Mouse (Mus musculus): ENCODE results near the gene Tlcd1. TPM values are rescaled to one million over a fixed set of nuclear protein-coding genes. Genes with fewer than 3 reads are reported as not detected.

Gene Tlcd1
- polyA plus RNA-seq, 1 experiment from 2014 or later: 18.2 TPM

DNA sequence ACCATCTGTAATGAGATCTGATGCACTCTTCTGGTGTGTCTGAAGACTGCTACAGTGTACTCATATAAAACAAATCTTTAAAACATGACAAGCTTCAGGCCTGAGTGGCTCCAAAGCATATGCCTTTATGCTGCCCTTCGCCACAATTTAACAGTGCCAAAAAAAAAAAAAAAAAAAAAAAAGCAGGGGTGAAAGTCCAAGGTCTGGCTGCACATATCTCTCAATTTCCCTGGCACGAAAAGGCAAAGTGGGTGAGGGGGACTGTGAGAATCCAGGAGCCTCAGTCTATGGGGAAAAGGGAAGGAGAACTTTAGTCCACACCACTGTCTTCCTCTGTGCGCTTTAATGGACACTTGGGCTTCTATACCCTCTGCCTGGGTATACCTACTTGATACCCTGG is 25.9 kb downstream of the Tlcd1 start:
- H3K36me3 ChIP-seq (ENCODE audit: insufficient read depth, low read length): peaks cover 16% of the 10 kb centered on the region; the same call in 1 of the 2 replicates
- no peaks in the 10 kb centered on the region for H3K9me3 ChIP-seq (ENCODE audit: low read length)
- ATAC-seq (no peak), DNase-seq (ENCODE audit: low spot score) (no peak)
- H3K9ac ChIP-seq (replicated peaks; ENCODE audit: low read depth): no peak overlapping the region
- H3K4me1 ChIP-seq (ENCODE audit: insufficient read depth, low read depth, low read length): no peaks in the 10 kb centered on the region
- no peak overlapping the region for H3K4me2 ChIP-seq (replicated peaks; ENCODE audit: low read depth, low read length)
- TF ChIP-seq CTCF (IDR thresholded peaks at IDR 0.05) (no peak), EP300 (IDR thresholded peaks at IDR 0.05) (no peak)
- H3K27me3 ChIP-seq (replicated peaks; ENCODE audit: insufficient read depth, low read length): no peaks in the 10 kb centered on the region
- H3K4me3 ChIP-seq (ENCODE audit: low read depth, low read length): no peak overlapping the region
- WGBS: 88% methylated on average over 3 of the region's 3 CpGs
- no peak overlapping the region for H3K27ac ChIP-seq (ENCODE audit: low read length)

- TF ChIP-seq EP300 (IDR thresholded peaks at IDR 0.05) (no peak), CTCF (IDR thresholded peaks at IDR 0.05) (no peak)
- DNase-seq (ENCODE audit: low spot score) (no peak), ATAC-seq (no peak)
- H3K9me3 ChIP-seq (ENCODE audit: low read length): no peaks in the 10 kb centered on the region
- peaks cover 33% of the 10 kb centered on the region for H3K36me3 ChIP-seq (ENCODE audit: insufficient read depth, low read length)
- H3K27me3 ChIP-seq (replicated peaks; ENCODE audit: insufficient read depth, low read length): no peaks in the 10 kb centered on the region
- no peak overlapping the region for H3K4me3 ChIP-seq (ENCODE audit: low read depth, low read length)
- no peak overlapping the region for H3K9ac ChIP-seq (replicated peaks; ENCODE audit: low read depth)
- no peak overlapping the region for H3K27ac ChIP-seq (ENCODE audit: low read length)
- no peak overlapping the region for H3K4me2 ChIP-seq (replicated peaks; ENCODE audit: low read depth, low read length)
- H3K4me1 ChIP-seq (ENCODE audit: insufficient read depth, low read depth, low read length): no peaks in the 10 kb centered on the region
- 83% methylated on average over 6 of the region's 6 CpGs for WGBS
Measured at GRCm38 (mm10) chr11:78204287-78204686, 27.8 kb downstream of the Tlcd1 start.

DNA sequence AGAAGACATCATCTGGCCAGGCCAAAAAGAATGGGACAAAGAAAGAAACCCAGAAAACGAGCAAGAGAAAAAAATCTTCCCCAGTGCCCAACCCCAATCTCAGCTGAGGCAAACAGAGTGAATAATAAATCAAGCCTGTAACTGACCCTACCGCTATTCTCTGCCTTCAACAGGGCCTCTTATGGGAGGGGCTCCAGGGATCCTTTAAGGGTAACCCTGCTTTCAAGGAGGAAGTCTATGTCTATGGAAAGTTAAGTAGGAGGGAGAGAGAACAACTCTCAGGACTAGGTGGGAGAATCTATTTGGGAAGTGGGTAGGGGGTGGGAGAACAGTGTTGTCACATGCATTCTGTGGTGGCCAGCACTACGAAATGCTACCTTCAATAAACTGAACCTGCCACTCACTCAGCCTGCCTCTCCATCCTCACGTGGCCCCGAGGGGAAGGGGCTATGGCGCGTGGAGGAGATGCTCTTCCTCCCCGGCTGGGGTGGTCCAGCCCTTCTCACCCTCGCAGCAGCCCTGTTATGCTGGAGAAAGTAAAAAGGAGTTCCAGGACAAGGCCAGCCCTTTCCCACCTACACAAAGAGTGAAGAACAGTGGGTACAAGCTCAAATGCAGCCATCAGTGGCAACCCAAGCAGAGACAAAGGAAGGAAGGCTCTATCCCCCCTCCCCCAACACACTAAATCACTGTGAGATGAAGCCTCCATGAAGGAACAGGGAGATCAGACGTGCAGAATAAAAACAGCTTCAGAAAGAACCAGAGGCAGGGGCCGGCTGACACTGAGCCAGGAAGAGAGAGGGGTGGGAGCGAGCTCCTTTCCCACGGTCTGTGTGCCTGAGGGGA is 29.1 kb downstream of the Tlcd1 start:
- H3K36me3 ChIP-seq (ENCODE audit: insufficient read depth, low read length): peaks cover 38% of the 10 kb centered on the region
- 75% methylated on average over 13 of the region's 13 CpGs for WGBS
- no peak for TF ChIP-seq CTCF (IDR thresholded peaks at IDR 0.05)
- no peak for TF ChIP-seq EP300 (IDR thresholded peaks at IDR 0.05)
- no peaks in the 10 kb centered on the region for H3K27me3 ChIP-seq (replicated peaks; ENCODE audit: insufficient read depth, low read length)
- DNase-seq (ENCODE audit: low spot score): no peak
- H3K9ac ChIP-seq (replicated peaks; ENCODE audit: low read depth): no peak overlapping the region
- H3K4me3 ChIP-seq (ENCODE audit: low read depth, low read length): no peak overlapping the region
- ATAC-seq: no peak
- no peaks in the 10 kb centered on the region for H3K9me3 ChIP-seq (ENCODE audit: low read length)
- no peaks in the 10 kb centered on the region for H3K4me1 ChIP-seq (ENCODE audit: insufficient read depth, low read depth, low read length)
- no peak overlapping the region for H3K4me2 ChIP-seq (replicated peaks; ENCODE audit: low read depth, low read length)
- H3K27ac ChIP-seq (ENCODE audit: low read length): no peak overlapping the region

DNA sequence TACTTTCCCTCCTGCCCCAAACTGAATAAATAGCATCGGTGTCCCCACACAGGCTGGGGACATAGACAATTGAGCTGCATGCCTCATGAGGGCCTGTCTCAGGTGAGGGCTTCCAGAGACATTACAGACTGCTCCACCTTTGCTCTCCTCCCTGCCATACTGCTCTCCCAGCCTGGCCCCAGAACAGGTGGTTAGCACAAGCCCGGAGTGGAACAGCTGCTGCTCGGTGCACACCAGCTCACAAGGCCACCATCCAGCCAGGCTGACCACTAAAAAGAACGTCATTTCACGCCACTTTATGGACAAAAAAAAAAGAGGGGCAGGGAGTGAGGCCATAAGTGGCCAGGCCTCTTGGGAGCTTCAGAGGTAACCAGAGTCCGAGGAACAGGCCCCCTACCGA is 30.7 kb downstream of the Tlcd1 start:
- WGBS: 96% methylated on average over 7 of the region's 7 CpGs
- peaks cover 51% of the 10 kb centered on the region for H3K36me3 ChIP-seq (ENCODE audit: insufficient read depth, low read length)
- H3K9me3 ChIP-seq (ENCODE audit: low read length): no peaks in the 10 kb centered on the region

GRCm38 (mm10) chr11:78209886-78210285 is 33.4 kb downstream of the Tlcd1 start:
- Histone ChIP-seq H3K36me3 (ENCODE audit: insufficient read depth, low read length) (peaks cover 74% of the 10 kb centered on the region), H3K4me2 (replicated peaks; ENCODE audit: low read depth, low read length) (no peak overlapping the region), H3K27ac (ENCODE audit: low read length) (no peak overlapping the region), H3K4me1 (ENCODE audit: insufficient read depth, low read depth, low read length) (no peaks in the 10 kb centered on the region), H3K4me3 (ENCODE audit: low read depth, low read length) (no peak overlapping the region), H3K9me3 (ENCODE audit: low read length) (no peaks in the 10 kb centered on the region), H3K27me3 (replicated peaks; ENCODE audit: insufficient read depth, low read length) (no peaks in the 10 kb centered on the region), H3K9ac (replicated peaks; ENCODE audit: low read depth) (no peak overlapping the region)
- no peak for DNase-seq (ENCODE audit: low spot score)
- no peak for ATAC-seq
- WGBS: 81% methylated on average over 5 of the region's 6 CpGs
- TF ChIP-seq EP300 (IDR thresholded peaks at IDR 0.05): no peak
- TF ChIP-seq CTCF (IDR thresholded peaks at IDR 0.05): no peak

More for the DNA sequence above, 30.7 kb downstream of the Tlcd1 start:
- ATAC-seq (no peak), DNase-seq (ENCODE audit: low spot score) (no peak)
- Histone ChIP-seq H3K27me3 (replicated peaks; ENCODE audit: insufficient read depth, low read length) (no peaks in the 10 kb centered on the region), H3K4me3 (ENCODE audit: low read depth, low read length) (no peak overlapping the region), H3K27ac (ENCODE audit: low read length) (no peak overlapping the region), H3K9ac (replicated peaks; ENCODE audit: low read depth) (no peak overlapping the region), H3K4me1 (ENCODE audit: insufficient read depth, low read depth, low read length) (no peaks in the 10 kb centered on the region), H3K4me2 (replicated peaks; ENCODE audit: low read depth, low read length) (no peak overlapping the region)
- TF ChIP-seq EP300 (IDR thresholded peaks at IDR 0.05): no peak
- no peak for TF ChIP-seq CTCF (IDR thresholded peaks at IDR 0.05)

- Histone ChIP-seq H3K4me2 (replicated peaks; ENCODE audit: low read depth, low read length) (no peak overlapping the region), H3K27ac (ENCODE audit: low read length) (no peak overlapping the region), H3K4me1 (ENCODE audit: insufficient read depth, low read depth, low read length) (no peaks in the 10 kb centered on the region), H3K36me3 (ENCODE audit: insufficient read depth, low read length) (peaks cover 80% of the 10 kb centered on the region), H3K27me3 (replicated peaks; ENCODE audit: insufficient read depth, low read length) (no peaks in the 10 kb centered on the region), H3K4me3 (ENCODE audit: low read depth, low read length) (no peak overlapping the region), H3K9ac (replicated peaks; ENCODE audit: low read depth) (no peak overlapping the region), H3K9me3 (ENCODE audit: low read length) (no peaks in the 10 kb centered on the region)
- no peak for ATAC-seq
- DNase-seq (ENCODE audit: low spot score): no peak
- 59% methylated on average over 7 of the region's 7 CpGs for WGBS
- TF ChIP-seq CTCF (IDR thresholded peaks at IDR 0.05) (no peak), EP300 (IDR thresholded peaks at IDR 0.05) (no peak)
Measured at GRCm38 (mm10) chr11:78210615-78211014, 34.1 kb downstream of the Tlcd1 start.
